Mouse (Mus musculus) kidney, adult 18-20 months (tissue): ENCODE measurements at regions not wholly inside any gene's neighbourhood (a gene's known extent, or its start where the extent isn't known, plus 50 kb on each side); places are given as distances from the start of the nearest gene placed in this dataset.

Experiments used
- DNase-seq: peaks from one replicate; pipeline ENCODE4 v3.0.0; 2021

DNA sequence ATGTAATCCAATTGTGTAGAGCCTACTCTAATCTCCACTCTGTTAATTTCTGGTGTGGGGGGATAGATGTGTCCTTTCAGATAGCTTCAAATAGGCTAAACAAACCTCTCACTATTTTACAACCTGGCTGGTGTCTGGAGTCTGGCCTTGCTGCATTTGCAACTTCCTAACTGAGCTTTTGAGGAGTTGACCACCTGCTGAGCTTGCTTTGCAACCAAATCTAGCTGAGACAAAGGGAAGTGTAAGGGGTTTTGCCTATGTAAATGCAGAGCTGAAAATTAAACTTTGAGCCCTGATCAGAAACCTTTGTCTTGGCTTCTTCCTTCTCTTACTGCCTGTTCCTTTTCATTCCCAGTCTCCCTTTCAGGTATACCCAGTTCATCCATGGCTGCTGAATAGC, 404.3 kb downstream of the Cetn3 start:
- DNase-seq: no peak

DNA sequence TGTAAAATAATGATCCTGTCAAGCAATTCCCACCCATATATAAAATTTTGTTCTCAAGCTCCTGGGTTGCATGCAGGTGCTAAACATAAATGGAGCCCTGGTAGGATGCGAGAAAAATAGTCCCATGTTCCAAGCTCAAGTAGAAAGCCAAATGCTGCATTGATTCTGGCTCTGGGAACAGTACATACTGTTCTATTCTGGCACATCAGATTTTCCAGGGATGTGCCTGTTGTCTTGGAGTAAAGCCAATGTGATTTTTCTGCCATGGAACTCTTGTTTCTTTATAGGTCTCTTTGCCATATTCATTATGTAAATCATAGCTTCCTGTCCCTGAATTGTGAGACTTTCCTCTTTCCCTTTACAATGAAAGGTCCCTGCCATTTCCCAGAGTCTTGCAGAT, 417.9 kb downstream of the Cetn3 start:
- no peak for DNase-seq

DNA sequence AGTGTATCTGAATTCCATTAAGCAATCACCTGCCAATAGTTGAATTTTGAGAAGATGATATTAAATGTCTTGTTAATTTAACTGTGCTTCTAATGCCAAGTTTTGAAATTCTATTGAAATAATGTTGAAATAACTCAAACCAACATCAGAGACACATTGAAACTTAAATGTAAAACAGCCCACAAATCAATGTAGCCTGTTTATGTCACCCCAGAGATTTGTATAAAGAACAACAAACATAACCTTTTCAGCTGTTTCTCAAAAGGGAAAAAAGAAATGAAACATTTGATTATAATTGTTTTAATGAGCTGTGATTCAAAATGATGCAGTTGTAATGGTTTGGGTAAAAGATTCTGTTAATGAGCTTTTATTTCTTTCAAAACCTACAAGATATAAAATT, 442.6 kb downstream of the Cetn3 start:
- DNase-seq: no peak

DNA sequence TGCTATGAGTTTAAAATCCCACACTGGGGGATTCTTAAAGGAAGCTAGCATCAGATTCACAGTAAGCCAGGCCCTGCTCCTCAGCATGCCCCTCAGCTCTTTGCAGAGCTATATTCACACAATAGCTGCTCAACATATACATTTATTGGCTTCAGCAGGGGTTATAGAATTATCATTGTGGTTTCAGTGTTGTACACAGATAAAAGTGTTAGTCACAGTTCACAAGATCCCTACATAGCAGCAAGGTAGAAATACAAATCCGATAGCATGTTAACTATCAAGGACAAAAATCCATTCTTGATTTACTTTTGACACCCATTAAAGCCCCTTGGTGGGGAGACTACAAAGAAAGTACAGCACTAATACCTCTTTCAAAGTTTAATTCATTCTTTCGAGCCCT, 451.0 kb downstream of the Cetn3 start:
- no peak for DNase-seq

DNA sequence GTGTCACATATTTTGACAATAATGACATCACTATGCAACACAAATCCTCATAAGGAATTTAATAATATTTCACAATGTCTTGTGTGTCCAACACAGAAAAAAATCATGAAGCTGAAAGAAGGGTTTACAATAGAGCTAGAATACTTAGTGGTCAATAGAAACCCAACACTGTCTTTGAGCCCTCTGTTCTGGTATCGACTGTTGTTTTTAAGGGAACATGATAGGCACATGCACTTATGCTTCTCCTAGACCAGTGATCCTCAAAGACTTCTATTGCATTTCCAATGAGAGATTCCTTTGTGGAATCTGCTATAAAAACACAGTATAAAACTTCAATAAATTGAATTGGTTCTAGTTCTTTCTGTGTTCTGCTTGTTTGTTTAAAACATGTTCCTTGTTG, 463.4 kb downstream of the Cetn3 start:
- no peak for DNase-seq

DNA sequence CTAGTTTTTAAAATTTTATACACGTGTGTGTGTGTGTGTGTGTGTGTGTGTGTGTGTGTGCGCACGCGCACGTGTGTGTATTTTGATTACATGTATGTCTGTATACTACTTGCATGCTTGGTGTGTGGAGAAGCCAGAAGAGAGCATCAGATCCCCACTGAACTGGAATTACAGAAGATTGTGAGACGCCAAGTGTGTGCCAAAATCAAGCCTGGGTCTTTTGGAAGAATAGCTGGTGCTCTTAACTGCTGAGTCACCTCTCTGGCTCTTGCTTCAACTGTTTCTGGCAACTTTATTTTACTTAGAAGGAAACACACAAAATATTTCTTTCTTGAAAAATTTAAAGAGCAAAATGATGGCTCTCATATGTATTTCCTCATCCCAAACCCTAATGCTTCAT, 467.5 kb downstream of the Cetn3 start:
- DNase-seq: no peak

DNA sequence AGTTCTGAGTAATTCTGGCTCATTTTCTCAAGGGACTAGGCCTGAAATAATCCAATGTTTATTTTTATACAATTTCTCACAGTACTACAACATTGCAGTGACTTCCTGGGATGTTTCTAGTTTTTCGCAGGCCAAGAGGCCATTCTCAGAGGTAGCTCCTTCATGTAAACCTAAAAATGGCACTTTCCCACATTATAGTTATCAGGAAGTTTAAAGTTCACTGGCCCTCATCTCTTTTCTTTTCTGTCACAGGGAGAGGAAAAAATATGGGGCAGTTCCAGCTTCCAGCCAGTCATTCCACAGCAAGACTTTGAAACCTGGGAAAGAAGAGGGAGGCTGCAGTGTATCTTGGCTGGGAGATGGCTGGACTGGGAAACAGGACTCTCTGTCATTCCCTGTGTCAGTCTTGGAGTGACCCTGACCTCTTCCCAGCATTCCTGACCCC, 475.6 kb downstream of the Cetn3 start:
- peak; percentile 3 for DNase-seq

DNA sequence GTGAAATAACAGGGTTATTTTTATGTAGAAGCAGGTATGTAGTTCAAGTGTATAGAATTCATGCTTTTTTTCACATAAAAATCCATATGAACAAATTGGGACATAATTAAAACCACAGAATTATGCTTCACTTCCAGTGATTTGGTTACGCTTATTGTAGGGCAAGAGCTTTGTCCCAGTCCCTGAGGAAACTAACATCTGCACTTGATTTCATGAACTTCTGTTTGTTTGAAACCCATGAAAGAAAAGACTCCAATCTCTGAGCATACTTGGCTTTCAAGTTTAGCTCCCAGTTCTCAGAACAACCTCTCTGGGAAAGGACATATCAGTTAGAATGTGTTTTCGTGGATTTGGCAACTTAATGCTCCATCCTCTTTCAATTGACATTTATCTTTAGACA, 481.4 kb downstream of the Cetn3 start:
- no peak for DNase-seq

DNA sequence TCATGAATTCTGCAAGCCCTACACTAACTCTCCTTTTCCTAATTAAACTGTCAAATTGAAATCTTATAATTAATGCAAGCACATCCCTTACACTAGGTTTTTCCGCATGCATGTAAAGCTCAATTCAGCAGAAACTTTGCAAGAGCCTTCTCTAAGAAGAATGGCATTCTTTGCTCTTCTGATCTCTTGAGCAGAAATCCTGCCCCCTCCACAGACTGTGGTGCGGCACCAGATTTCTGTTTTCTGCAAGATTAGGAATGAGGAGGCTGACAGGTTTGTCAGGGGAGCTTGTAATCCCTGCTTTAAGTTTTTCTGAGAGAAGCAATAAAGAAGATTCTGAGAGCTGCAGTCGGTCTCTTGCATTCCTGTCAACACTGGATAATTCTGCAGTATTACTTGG, 482.3 kb downstream of the Cetn3 start:
- DNase-seq: no peak

DNA sequence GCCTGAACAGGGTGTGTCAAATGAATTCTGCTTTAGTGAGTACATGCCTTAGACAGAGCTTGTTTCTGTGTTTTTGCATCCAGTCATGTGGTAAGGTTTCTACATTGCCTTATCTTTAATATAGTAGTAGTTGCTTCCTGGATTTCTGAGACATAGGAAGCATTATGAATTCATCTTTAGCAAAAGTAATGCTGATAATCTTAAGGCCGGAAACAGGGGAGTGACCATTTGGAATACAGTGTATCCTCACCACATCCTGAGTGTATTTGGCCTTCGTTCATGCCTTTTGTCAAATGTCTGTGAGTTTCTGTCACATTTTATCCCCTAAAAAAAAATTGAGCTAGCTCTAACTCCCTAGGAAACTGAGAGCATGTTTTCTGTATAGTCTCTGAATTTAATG, 482.9 kb downstream of the Cetn3 start:
- no peak for DNase-seq

DNA sequence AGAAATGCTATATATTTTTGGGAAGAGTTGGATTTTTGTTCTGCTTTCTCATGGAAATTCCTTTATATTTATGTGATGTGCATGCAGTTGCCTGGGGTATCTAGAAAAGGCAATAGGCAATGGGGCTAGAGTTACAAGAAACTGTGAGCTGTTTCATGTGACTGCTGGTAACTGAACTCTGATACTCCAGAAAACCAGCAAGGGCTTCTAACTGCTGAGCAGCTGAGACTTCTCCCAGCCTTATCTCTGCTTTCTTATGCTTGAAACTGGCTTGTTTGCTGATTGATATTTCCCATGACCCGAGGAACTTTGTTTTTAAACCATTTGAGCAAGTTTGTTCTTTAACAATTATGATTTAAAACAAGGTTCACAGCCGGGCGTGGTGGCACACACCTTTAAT, 491.9 kb downstream of the Cetn3 start:
- no peak for DNase-seq

DNA sequence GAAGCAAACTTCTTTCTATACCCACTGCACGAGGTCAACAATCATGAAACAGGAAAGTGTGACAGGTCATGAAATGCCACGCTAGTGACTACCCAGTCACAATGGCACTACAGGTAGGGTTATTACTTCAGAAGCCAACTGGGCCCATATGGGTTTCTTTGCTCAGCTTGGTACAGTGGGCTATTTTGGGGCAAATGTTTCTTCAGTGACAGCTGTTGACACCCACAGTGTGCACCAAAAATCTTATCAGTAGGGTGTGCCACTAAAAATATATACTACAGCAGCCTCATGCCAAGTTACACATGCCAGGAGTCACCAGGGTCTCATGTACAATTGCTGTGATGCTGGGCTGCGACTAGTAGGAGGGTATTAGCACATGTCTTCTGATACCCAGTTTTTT, 493.1 kb downstream of the Cetn3 start:
- DNase-seq: no peak

DNA sequence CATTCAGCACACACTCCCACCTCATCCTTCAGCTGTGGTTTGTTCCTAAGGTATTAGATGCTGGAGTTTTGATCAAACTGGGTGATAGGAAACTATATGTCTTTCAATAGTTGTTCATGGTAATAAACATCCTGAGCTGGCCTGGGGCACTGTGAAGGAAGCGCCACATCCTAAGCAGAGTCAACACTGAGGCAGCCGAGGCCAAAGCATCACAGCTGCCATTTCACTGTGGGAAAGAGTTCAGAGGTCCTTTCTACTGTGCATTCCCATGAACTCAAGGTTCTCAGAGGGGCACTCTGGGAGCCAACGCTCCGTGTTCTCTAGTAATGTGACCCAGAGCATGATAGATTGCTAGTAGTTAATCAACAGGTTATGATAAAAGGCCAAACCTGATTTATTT, 497.9 kb downstream of the Cetn3 start:
- DNase-seq: no peak

DNA sequence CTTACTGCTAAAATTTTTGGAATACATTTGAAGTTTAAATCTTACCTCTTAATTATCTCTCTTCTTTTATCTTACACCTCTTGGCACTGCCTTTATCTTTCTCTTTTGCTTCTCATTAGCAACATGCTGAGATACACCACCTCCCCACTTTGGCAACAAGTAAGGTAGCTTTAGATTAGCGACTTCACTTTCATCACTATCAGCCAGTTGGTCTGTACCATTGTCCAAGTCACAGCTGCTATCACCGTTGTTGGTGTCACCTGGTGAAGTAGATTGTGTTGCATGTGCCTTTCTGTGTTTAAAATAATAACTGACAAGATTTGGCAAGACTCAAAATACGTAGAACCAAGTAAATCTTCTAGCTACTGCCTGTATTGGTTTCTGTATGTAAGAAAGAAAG, 513.0 kb downstream of the Cetn3 start:
- no peak for DNase-seq

DNA sequence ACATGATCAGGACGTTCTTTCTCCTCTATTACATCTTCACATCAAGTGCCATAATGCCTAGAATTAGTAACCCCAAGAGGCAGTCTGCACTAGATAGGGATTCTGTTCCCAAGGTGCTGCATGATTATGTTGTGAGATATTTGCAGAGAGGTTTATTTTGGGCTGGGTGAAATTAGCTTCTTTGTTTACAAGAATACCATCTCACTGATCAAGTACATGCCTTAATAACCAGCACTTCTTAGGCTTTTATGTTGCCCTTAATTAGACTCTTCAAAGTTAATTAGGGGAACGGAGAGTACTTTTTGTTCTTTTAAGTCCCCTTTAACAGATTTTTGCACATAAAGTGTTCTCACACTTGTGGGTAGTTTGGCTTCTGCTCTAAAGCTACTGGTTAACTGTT, 521.4 kb downstream of the Cetn3 start:
- no peak for DNase-seq

DNA sequence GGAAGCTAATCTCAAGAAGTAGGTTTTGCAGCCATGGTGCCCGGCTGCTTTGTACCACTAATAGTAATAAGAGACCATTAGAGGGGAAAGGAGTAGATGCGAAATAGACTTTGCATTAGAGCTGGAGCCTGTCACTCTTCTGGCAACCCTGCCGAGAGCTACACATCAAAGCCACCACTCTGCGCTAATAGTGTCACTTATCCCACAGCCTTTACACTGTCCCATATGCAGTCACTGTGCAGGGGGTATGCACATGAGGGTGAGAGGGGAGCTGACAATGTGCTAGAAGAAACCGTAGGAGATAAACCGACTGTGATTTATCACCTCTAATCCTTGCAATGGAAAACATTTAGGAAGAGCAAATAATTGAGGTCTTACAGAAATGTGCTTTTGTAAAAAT, 522.2 kb downstream of the Cetn3 start:
- no peak for DNase-seq

DNA sequence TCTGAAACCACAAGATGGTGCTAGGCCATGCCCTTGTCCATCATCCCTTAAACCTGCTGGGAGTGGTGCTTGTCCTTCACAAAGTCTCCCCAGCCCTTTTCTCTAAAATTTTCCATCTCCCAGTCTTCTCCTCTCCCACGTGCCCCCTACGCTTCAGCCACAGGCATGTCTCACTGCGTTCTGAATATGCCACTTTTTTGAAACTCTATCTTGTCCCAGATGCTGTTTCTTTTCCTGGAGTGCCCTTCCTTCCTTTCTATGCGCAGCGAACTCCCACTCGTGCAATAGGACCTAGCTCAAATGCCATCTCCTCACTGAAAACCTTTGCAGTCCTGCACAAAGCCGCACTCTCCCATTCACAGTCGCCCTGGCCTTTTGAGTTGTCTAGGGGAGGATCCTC, 525.5 kb downstream of the Cetn3 start:
- DNase-seq: no peak

DNA sequence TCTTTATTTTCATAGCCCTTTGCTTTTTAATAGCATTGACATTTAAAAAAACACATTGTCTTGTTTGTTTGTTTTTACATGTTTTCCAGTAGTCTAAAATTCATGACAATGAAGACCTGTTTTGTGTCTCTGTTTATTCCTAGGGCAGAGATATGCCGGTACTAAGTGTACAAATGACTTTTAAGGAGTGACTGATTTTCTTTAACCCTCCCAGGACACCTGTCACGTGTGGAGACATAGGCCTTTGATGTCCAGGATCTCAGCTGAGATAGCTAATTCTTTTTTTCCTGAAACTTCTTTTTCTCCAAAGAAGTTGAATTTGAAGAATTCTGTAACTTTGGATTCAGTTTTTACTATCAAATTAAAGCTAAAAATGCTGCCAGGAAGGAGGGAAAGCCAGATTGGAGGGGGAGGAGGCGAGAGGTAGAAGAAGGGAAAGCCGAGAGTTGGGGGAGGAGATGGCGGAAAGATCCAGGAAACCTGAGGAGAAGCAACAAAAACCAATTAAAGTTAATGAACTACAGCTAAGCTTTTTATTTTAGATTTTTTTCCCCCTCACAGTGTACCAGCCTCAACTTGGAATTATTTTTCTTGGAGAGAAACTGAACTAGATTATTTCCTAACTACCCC, 533.8 kb downstream of the Cetn3 start:
- no peak for DNase-seq

DNA sequence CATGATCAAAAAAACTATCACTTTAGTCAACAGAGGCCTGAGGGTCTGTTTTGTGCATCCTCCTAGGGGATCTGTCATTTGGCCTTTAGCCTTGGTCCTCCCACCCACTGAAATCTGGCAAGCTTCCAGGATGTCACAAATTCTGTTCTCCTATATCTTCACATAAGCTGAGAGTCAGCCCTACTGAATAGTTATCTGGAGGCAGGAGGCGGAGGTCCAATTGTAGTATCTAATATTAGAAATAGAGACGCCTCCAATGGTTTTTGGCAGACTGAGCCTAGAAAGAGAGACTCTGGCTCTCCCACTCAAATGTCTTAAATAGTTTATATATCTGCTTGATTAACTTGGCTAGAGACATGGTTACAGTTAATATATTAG, 534.3 kb downstream of the Cetn3 start:
- no peak for DNase-seq

DNA sequence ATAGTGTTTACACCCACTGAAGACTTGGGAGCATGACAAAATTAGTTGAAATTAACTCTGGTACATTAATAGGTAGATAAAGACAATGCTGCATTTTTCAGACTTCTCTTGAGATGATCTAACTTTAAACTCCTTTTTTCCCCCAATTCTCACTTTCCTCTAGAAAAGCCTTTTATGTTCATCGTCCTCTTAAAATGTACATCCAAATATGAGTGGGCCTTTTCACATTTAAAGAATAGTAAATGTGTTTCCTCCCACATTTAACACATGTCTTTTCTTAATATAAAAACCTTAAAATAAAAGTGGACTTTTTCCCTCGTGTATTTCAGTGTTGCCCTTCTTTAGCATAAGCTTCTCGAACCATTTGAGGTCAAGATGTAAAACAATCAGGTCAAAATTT, 535.5 kb downstream of the Cetn3 start:
- no peak for DNase-seq

DNA sequence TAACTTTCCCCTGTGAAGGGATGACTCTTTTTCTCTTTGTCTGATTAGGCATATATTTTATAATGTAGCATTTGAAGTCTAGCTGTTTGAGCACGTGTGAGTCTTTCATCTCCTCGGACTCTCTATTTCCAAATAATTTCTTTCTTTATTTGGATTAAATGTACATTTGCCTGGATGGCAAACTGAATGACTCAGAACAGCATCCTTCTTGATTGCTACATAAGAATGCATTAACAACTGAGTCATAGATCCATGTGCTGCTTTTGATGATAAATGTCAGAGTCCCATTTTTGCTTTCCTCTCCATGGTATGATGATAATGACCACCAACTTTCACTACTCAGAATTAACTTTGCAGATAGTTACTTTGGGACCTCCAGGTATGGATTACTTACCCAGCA, 571.5 kb downstream of the Cetn3 start:
- no peak for DNase-seq

DNA sequence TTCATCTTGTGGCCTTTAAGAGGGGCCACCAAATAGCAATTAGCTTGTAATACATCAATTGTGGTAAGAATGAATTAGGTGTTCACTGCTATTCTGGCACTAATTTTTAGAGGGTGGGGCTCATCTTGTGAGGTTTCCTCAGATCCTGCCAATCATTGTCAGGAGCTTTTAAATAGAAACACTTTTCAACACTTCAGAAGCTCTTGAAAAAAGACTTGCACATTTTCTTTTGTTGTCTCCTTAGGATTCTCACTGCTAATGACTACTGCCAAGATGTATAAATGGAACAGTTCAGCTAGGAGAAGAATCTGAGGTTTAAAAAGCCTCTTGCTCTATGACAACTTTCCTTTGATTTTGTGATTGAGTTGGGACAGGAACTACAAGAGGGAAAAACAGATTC, 572.4 kb downstream of the Cetn3 start:
- no peak for DNase-seq

DNA sequence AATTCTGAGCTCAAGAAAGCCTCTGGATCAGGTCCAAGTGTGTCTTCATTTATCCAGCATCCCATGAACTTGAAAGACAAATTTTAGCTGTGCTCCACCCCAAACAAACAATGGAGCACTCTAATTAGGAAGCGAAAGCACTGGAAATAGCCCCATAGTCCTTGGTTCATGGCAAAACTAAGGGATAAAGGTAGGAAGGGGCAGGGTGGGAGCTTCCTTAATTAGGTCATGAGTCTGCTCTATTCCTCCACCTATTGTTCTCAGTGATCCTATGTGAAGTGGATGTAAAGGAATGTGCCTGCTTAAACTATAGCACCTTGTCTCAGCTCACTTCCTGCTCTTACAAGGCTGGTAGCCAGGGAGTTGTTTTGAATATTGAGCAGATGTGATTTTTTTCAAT, 576.6 kb downstream of the Cetn3 start:
- no peak for DNase-seq

DNA sequence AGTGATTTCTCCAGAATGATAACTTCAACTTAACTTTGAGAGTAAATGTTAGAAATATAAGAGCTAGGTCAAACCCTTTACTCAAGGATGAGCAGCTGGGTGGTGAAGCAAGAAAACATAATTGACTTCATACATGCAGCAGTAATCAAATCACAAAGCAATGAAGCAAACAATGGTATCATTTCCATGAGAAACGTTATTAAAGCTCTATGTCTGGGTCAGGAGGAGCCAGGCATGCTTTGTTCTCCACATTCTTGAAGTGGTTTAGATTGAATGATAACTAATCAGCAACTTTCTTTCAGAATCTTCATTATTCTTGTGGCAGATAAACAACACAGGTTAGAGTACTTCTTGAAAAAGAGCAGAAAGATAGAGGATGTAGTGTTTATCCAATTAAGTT, 577.8 kb downstream of the Cetn3 start:
- DNase-seq: no peak

DNA sequence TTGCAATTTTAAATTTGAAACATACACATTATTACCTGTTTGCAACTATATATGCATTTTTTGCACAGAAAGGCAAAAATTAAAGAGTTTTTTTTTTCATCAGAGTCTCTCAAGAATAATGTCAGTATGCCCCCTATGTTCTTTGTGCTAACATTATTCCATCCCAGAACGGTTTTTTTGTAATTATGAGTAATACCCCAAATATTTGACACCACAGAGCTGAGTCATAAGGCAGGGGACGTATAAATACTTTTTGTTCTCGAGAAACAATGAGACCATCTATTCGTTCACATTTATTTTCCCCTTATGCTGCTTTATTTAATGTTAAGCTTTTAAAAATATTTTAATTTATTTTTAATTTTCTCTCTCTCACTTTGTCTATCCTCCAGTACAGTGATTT, 578.5 kb downstream of the Cetn3 start:
- no peak for DNase-seq

DNA sequence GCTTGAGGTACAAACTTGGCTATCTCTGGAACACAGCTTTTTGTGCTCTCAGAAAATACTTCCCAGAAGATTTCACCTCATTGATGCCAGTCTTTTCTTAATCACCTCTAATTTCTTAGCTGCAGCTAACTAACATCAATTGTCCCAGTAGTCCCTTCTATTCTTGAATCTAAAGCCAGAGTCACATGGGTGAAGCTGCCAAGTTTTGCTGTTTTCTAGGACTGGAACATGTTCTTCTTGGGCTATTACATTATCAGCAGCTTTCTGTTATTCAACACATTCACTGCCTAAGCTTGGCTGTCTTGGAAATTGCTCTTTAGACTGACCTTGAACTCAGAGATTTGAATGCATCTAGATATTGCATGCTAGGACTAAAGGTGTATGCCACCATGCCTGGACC, 583.9 kb downstream of the Cetn3 start:
- no peak for DNase-seq
